Mouse (Mus musculus) T-helper 1 cell (primary cell): ENCODE data around the gene Kcp.

ENCODE experiments used
- in situ Hi-C: fragments of 300-600 bp; cut with MboI, MseI; formaldehyde crosslinking; loops from one replicate; pipeline ENCODE4 v1.15.1; 2025; ENCODE audit warnings: high pct_unique_total_duplicates

Kcp gene

GRCm38 (mm10) chr6:29463388-29463787 lies 44.4 kb downstream of the Kcp start:
- in situ Hi-C loops = no loop called here

GRCm38 (mm10) chr6:29461502-29461901 lies 46.2 kb downstream of the Kcp start:
- in situ Hi-C loops = no loop called here

GRCm38 (mm10) chr6:29450667-29451066 lies 57.1 kb downstream of the Kcp start:
- in situ Hi-C loops = no loop called here

- in situ Hi-C loops = no loop called here
Measured at GRCm38 (mm10) chr6:29449858-29450257, 57.9 kb downstream of the Kcp start.

GRCm38 (mm10) chr6:29445354-29445753 lies 62.4 kb downstream of the Kcp start:
- in situ Hi-C loops = no loop called here

- in situ Hi-C loops = no loop called here
Measured at GRCm38 (mm10) chr6:29444773-29445172, 63.0 kb downstream of the Kcp start.

- in situ Hi-C loops = no loop called here
Measured at GRCm38 (mm10) chr6:29439789-29440188, 68.0 kb downstream of the Kcp start.

GRCm38 (mm10) chr6:29439251-29439650 lies 68.5 kb downstream of the Kcp start:
- in situ Hi-C loops = no loop called here

- in situ Hi-C loops = no loop called here
Measured at GRCm38 (mm10) chr6:29436461-29436934, 71.3 kb downstream of the Kcp start.

GRCm38 (mm10) chr6:29435940-29436451 lies 71.8 kb downstream of the Kcp start:
- in situ Hi-C loops = no loop called here

- in situ Hi-C loops = no loop called here
Measured at GRCm38 (mm10) chr6:29434911-29435691, 72.7 kb downstream of the Kcp start.

- in situ Hi-C loops = no loop called here
Measured at GRCm38 (mm10) chr6:29433804-29434795, 73.7 kb downstream of the Kcp start.

- in situ Hi-C loops = no loop called here
Measured at GRCm38 (mm10) chr6:29433038-29433803, 74.5 kb downstream of the Kcp start, which contains the start of gene Flnc. Gene Flnc, plus strand, starts transcription at chr6:29433256.

GRCm38 (mm10) chr6:29432676-29433037 lies 75.1 kb downstream of the Kcp start:
- in situ Hi-C loops = no loop called here

GRCm38 (mm10) chr6:29432156-29432555 lies 75.6 kb downstream of the Kcp start:
- in situ Hi-C loops = no loop called here

GRCm38 (mm10) chr6:29431473-29431872 lies 76.3 kb downstream of the Kcp start:
- in situ Hi-C loops = no loop called here

GRCm38 (mm10) chr6:29430681-29431420 lies 76.9 kb downstream of the Kcp start:
- in situ Hi-C loops = no loop called here

GRCm38 (mm10) chr6:29428171-29428570 lies 79.6 kb downstream of the Kcp start:
- in situ Hi-C loops = no loop called here

- in situ Hi-C loops = no loop called here
Measured at GRCm38 (mm10) chr6:29426331-29426730, 81.4 kb downstream of the Kcp start.

- in situ Hi-C loops = no loop called here
Measured at GRCm38 (mm10) chr6:29425118-29425517, 82.6 kb downstream of the Kcp start.
